Mouse (Mus musculus) testis, adult 2 months (tissue): ENCODE measurements around the gene Cct5. TPM values are rescaled to one million over a fixed set of nuclear protein-coding genes. Genes with fewer than 3 reads are reported as not detected.
"Not testable (repeated sequence)": the region's sequence is repeated elsewhere in the genome, so short reads cannot be mapped to it uniquely, and the experiment has no call there.

Experiments used
- H3K27ac ChIP-seq: fragments of 200-500 bp; 2 replicates; pipeline ENCODE4 v1.5.1; 2012; ENCODE audit warnings: low read depth, low read length; ENCODE audit not compliant: control insufficient read depth, insufficient read depth
- H3K27me3 ChIP-seq: fragments of 200-500 bp; 2 replicates; pipeline ENCODE4 v1.6.1; 2012; ENCODE audit warnings: mild to moderate bottlenecking, low read length, moderate library complexity; ENCODE audit not compliant: control insufficient read depth, insufficient read depth
- H3K36me3 ChIP-seq: fragments of 200-500 bp; 2 replicates; pipeline ENCODE4 v1.6.1; 2012; ENCODE audit warnings: mild to moderate bottlenecking, low read length; ENCODE audit not compliant: control insufficient read depth, insufficient read depth
- H3K4me1 ChIP-seq: fragments of 200-500 bp; 2 replicates; pipeline ENCODE4 v1.6.1; 2012; ENCODE audit warnings: low read length; ENCODE audit not compliant: control insufficient read depth, insufficient read depth
- H3K4me3 ChIP-seq: fragments of 200-500 bp; 2 replicates; pipeline ENCODE4 v1.5.1; 2012; ENCODE audit warnings: low read depth, mild to moderate bottlenecking, low read length, moderate library complexity, mixed read lengths; ENCODE audit not compliant: control insufficient read depth
- CTCF ChIP-seq: fragments of 200-500 bp; IDR thresholded peaks from 2 replicates; pipeline ENCODE4 v1.5.1; 2012; ENCODE audit warnings: low read depth, mild to moderate bottlenecking, inconsistent platforms, low read length, moderate library complexity; ENCODE audit not compliant: control insufficient read depth, insufficient read depth, insufficient replicate concordance
- POLR2A ChIP-seq: fragments of 200-500 bp; IDR thresholded peaks from 2 replicates; pipeline ENCODE4 v1.6.1; 2012; ENCODE audit warnings: low read depth, mild to moderate bottlenecking, inconsistent platforms, low read length, moderate library complexity; ENCODE audit not compliant: control insufficient read depth
- polyA plus RNA-seq: library from polyadenylated mRNA; depleted of rRNA; stranded (reverse); fragments of >200 nt; gene quantifications from 2 replicates; pipeline ENCODE4 v1.2.3, GENCODE M21; 2012

Gene Cct5
- polyA plus RNA-seq, 1 experiment = 217 TPM

DNA sequence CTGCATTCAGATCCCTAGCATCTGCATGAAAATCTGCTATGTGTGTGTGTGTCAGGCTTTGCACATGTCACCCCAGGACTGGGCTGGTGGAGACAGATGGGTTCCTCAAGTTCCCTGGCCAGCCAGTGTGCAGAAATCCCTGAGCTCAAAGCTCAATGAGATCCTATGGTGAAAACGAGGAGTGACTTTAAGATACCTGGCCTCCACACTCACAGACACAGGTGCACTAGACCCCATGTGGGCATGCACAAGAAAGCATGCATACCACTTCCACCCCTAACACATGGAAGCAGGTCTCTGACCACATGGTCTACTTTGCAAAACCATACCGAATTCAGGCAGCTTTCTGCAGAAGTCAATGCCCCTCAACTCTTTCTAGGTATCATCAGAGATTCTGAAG lies 13.8 kb downstream of the Cct5 start:
- peaks cover 6% of the 10 kb centered on the region for H3K36me3 ChIP-seq
- H3K4me1 ChIP-seq = no peaks in the 10 kb centered on the region
- no peaks in the 10 kb centered on the region for H3K27me3 ChIP-seq
- TF ChIP-seq CTCF (no peak), POLR2A (no peak)
- no peak overlapping the region for H3K4me3 ChIP-seq
- H3K27ac ChIP-seq = no peak overlapping the region

DNA sequence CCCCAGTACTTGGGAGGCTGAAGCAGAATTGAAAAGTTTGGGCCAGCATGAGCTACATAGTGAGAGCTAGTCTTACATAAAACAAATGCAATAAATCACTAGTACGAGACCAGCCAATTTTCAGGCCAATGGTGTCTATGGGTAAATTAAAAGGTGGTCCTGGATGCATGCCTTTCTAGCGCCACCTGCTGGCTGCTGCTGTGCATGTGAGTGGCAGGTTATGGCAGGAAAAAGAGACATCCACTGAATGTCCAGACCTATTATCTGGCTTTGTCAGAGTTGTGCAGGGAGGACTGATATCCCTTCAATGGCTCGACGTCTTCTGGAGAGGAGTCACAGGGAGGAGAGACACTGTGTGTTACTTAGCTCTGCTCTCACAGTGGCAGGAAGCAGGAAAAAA lies 15.1 kb downstream of the Cct5 start:
- H3K4me3 ChIP-seq = no peak overlapping the region
- no peaks in the 10 kb centered on the region for H3K4me1 ChIP-seq
- peaks cover 4% of the 10 kb centered on the region for H3K36me3 ChIP-seq
- no peak overlapping the region for H3K27ac ChIP-seq
- TF ChIP-seq POLR2A (no peak), CTCF (peak; percentile 86; the same call in 1 of the 2 replicates)
- no peaks in the 10 kb centered on the region for H3K27me3 ChIP-seq

DNA sequence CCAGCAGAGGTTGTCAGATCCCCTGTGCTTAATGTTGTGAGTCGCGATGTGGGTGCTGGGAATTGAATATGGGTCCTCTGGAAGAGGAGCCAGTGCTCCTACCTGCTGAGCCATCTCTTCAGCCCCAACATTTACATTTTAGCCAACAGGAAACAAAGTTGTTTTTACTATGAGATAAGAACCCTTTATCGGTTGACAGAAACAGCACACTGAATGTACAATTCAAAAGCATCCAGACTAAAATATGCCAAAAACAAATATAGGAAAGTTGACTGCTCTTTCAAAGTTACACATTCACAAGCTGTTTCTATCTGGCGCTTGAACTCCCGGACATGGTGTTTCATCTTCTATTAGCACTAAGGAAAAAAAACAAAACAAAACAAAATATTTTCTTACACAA lies 15.5 kb downstream of the Cct5 start:
- no peaks in the 10 kb centered on the region for H3K4me1 ChIP-seq
- H3K27ac ChIP-seq = no peak overlapping the region
- H3K36me3 ChIP-seq = peaks cover 4% of the 10 kb centered on the region
- no peaks in the 10 kb centered on the region for H3K27me3 ChIP-seq
- H3K4me3 ChIP-seq = no peak overlapping the region
- TF ChIP-seq CTCF = no peak
- no peak for TF ChIP-seq POLR2A

DNA sequence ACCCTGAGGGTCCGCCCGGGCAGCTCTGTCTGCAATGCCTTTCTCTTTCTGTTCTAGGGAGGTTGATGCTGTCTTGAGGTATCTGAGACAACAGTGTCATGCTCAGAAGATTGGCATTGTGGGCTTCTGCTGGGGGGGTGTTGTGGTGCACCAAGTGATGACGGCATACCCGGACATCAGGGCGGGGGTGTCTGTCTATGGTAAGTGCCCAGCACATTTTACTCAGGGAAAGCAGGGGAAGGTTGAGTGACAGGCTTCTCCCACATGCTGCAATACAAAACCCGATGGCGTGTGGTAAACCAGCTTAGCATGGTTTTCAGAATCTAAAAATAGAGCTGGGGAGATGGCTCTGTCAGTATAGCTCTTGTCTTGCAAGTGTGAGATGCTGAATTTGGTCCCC lies 16.4 kb downstream of the Cct5 start:
- Histone ChIP-seq H3K27ac (no peak overlapping the region), H3K27me3 (no peaks in the 10 kb centered on the region)
- TF ChIP-seq CTCF (no peak), POLR2A (no peak)

DNA sequence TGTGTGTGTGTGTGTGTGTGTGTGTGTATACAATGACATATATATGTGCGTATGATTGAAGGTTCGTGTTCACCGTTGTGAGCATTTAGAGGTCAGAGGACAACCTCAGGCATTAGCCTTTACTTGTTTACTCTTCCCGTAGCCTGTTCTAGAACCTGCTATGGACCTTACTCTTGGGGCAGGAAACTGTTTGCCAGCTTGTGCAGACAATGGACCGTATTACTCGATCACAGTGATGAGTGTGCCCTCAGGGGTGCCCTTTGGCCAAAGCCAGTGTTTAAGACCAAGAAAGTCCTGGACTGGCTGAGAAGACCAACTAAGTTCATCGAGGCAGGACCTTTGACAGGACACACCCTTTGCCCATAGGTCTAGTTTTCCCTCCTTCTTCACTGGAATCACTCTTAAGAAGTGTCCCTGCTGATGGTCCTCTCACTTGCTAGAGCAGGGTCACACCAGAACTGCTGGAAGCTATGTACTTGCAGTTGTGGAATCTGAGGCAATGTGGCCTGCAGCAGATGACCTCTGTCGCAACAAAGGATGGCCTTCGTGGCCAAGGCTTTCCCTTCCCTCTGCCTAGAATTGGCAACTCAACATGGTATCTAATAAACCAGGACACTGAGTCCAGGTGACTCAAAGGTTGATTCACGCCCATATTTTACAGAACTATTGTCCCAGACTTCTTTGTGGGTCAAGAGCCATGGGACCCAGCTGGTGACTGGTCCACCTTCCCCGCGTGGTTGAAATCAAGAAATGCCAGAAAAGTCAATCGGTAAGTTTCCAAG lies 18.1 kb downstream of the Cct5 start:
- no peak for TF ChIP-seq POLR2A
- H3K4me1 ChIP-seq = no peaks in the 10 kb centered on the region
- H3K27ac ChIP-seq = no peak overlapping the region
- no peaks in the 10 kb centered on the region for H3K36me3 ChIP-seq
- no peaks in the 10 kb centered on the region for H3K27me3 ChIP-seq
- no peak overlapping the region for H3K4me3 ChIP-seq

More for the DNA sequence above, 16.4 kb downstream of the Cct5 start:
- H3K4me1 ChIP-seq = no peaks in the 10 kb centered on the region
- peaks cover 3% of the 10 kb centered on the region for H3K36me3 ChIP-seq
- H3K4me3 ChIP-seq = no peak overlapping the region

DNA sequence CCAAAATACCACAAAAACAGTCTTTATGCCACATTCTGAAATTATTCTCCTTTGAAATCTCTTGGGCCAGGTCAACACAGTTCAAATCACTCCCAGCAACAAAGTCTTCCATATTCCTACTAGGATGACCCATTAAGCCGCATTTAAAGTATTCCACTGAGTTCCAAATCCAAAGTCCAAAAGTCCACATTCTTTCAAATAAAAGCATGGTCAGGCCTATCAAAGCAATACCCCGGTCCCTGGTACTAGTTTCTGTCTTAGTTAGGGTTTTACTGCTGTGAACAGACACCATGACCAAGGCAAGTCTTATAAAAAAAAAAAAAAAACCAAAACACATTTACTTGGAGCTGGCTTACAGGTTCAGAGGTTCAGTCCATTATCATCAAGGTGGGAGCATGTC lies 20.5 kb downstream of the Cct5 start:
- H3K4me1 ChIP-seq, H3K36me3 ChIP-seq, H3K27me3 ChIP-seq, H3K27ac ChIP-seq, H3K4me3 ChIP-seq: not testable (repeated sequence)

DNA sequence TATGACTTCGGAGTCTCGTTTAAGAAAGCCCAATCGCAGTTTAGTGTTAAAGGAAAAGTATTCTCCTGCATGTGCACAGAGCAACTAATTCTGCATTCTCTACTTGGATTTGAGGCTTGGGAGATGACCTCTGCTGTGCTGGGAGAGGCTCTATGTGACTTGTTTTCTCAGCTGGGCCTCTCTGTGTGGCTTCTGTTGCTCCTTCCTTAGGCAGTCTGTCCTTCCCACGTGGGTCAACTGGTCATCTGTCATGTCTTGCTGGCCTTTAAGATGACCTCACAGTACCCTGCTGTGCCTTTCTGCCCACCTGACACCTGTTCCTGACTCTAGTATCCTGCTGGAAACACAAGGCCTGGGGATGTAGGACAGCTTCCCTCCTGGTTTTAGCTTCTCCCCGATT lies 25.5 kb downstream of the Cct5 start:
- H3K36me3 ChIP-seq = no peaks in the 10 kb centered on the region
- no peak overlapping the region for H3K27ac ChIP-seq
- H3K4me3 ChIP-seq = no peak overlapping the region
- H3K4me1 ChIP-seq = peaks cover 2% of the 10 kb centered on the region
- no peak for TF ChIP-seq POLR2A
- TF ChIP-seq CTCF = no peak
- no peaks in the 10 kb centered on the region for H3K27me3 ChIP-seq

DNA sequence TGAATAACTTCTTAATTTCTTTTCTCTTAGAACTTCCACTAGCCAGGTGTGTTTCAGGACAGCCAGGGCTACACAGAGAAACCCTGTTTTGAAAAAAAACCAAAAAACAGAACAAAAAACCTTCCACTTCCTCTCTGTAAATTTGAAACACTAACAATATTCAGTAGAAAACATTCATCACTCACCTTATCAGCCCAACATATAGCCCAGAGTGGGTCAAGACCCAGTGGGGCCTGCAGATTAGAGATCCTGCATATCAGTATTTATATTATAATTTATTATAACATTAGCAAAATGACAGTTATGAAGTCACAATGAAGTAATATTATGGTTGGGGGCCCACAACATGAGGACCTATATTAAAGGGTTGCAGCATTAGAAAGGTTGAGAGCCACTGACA lies 27.9 kb downstream of the Cct5 start:
- Histone ChIP-seq H3K27me3 (no peaks in the 10 kb centered on the region), H3K4me3 (no peak overlapping the region), H3K27ac (no peak overlapping the region), H3K4me1 (peaks cover 2% of the 10 kb centered on the region), H3K36me3 (no peaks in the 10 kb centered on the region)
- TF ChIP-seq CTCF (no peak), POLR2A (no peak)
